ENCODE assay signal across 31 mouse cellular contexts in the genomic region with DNA sequence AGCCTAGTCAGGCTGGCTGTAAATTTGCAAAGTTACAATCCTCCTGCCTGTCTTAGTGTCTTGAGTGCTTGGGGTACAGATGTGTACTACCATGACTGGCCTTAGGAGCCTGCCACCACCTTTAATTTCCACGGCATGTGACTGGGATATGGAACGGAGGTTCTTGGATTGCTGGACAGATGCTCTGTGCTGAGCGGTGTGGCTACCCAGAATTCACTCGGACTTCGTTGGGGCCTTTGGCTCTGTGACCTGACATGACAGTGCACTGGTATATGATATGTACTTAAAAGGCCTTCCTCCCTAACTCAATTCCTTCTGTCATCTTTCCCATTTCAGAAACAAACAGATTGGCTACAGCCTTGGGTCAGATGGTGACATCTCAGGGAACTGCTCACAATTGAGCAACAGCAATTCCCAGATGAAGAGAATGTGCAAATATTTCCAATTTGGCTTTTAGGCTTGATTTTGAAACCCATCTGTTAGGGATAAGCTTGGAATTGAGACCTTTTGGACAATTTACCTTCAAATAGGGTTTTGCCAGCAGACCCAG. TPM values are rescaled to one million over a fixed set of nuclear protein-coding genes. Genes with fewer than 3 reads are reported as not detected.
A peak's percentile ranks its signal among the peaks of the same experiment; 100 is the strongest.
DNase-seq lines count a peak whose midpoint lies in the region; ATAC-seq and TF ChIP-seq lines count a peak whose summit lies in the region.
"Had no signal": no experiment of that assay in that cellular context is flagged by ENCODE, and none has a peak within 500 bp of the region (broad histone marks: within the 10 kb centered on the region; RNA-seq: fewer than 3 reads in every experiment).

No protein-coding gene starts in this region.

- DNase-seq in heart, adult 11 months = peak; percentile 90
- no peak for DNase-seq in heart, postnatal 25 days (ENCODE audit: low spot score)
- DNase-seq in lung, postnatal 0 days (ENCODE audit: low spot score) = peak; percentile 61
- no peak for DNase-seq in lung, postnatal 4 days
- no peak for DNase-seq in limb, embryonic 10.5 days (ENCODE audit: low spot score)
- DNase-seq in liver = no peak
- no peak for DNase-seq in layer of hippocampus, postnatal 36 days
- DNase-seq: adrenal gland, postnatal 36 days; cerebellum, adult 11-12 months; gastrocnemius, postnatal 14 days; kidney, adult 11 months; layer of hippocampus, adult 9-11 months; lung, embryonic 14.5 days; lung, postnatal 36 days; thymus, adult 2 months; thymus, postnatal 4 days had no signal

- H3K4me3 ChIP-seq in lung, postnatal 0 days (ENCODE audit: low read depth, low read length) = no peak overlapping the region
- H3K4me3 ChIP-seq in limb, embryonic 10.5 days = no peak overlapping the region
- H3K4me3 ChIP-seq: erythroblast, embryonic 14.5 days; forebrain, embryonic 13.5 days; hindbrain, embryonic 12.5 days; left cerebral cortex, adult 2 months had no signal

- intact Hi-C loops in heart, postnatal 25 days (cut with DNase I) = no loop called here

- H3K36me3 ChIP-seq in lung, postnatal 0 days (ENCODE audit: insufficient read depth, low read length) = no peaks in the 10 kb centered on the region
- peaks cover 70% of the 10 kb centered on the region for H3K36me3 ChIP-seq in limb, embryonic 10.5 days
- H3K36me3 ChIP-seq: hindbrain, embryonic 12.5 days had no signal

- H3K4me1 ChIP-seq in lung, postnatal 0 days (ENCODE audit: insufficient read depth, low read depth, low read length) = no peaks in the 10 kb centered on the region
- peaks cover 63% of the 10 kb centered on the region for H3K4me1 ChIP-seq in limb, embryonic 10.5 days

- no peak for TF ChIP-seq EP300 in lung, postnatal 0 days (IDR thresholded peaks at IDR 0.05)

- no peak overlapping the region for H3K9ac ChIP-seq in lung, postnatal 0 days (replicated peaks; ENCODE audit: low read depth)
- H3K9ac ChIP-seq: forebrain, embryonic 13.5 days; hindbrain, embryonic 12.5 days; liver, embryonic 14.5 days; lung, embryonic 14.5 days had no signal

- ATAC-seq in lung, postnatal 0 days = peak; percentile 35; the same call in 1 of the 2 replicates
- ATAC-seq: CD4-positive, CD25-positive, alpha-beta regulatory T cell, adult 4 months; forebrain, embryonic 13.5 days; midbrain, embryonic 16.5 days had no signal

- WGBS in lung, postnatal 0 days = 83% methylated on average over 5 of the region's 5 CpGs
- WGBS in limb, embryonic 10.5 days = 88% methylated on average over 5 of the region's 5 CpGs

- no peak overlapping the region for H3K27ac ChIP-seq in lung, postnatal 0 days (ENCODE audit: low read length)
- peak overlapping the region; percentile 57 for H3K27ac ChIP-seq in limb, embryonic 10.5 days
- H3K27ac ChIP-seq: forebrain, embryonic 13.5 days; hindbrain, embryonic 12.5 days; kidney, postnatal 0 days; liver, embryonic 14.5 days had no signal

- H3K27me3 ChIP-seq in lung, postnatal 0 days (replicated peaks; ENCODE audit: insufficient read depth, low read length) = no peaks in the 10 kb centered on the region
- no peaks in the 10 kb centered on the region for H3K27me3 ChIP-seq in limb, embryonic 10.5 days (ENCODE audit: low read depth, poor library complexity, severe bottlenecking)
- H3K27me3 ChIP-seq: forebrain, embryonic 13.5 days; hindbrain, embryonic 12.5 days had no signal

- TF ChIP-seq CTCF in lung, postnatal 0 days (IDR thresholded peaks at IDR 0.05) = no peak

- H3K9me3 ChIP-seq in lung, postnatal 0 days (ENCODE audit: low read length) = no peaks in the 10 kb centered on the region
- no peaks in the 10 kb centered on the region for H3K9me3 ChIP-seq in limb, embryonic 10.5 days (replicated peaks)
- H3K9me3 ChIP-seq: forebrain, embryonic 13.5 days; hindbrain, embryonic 12.5 days had no signal

- H3K4me2 ChIP-seq in lung, postnatal 0 days (replicated peaks; ENCODE audit: low read depth, low read length) = no peak overlapping the region
- H3K4me2 ChIP-seq: forebrain, embryonic 13.5 days; hindbrain, embryonic 12.5 days; lung, embryonic 14.5 days had no signal

RNA-seq across cellular contexts. Expression of gene Cpa2, which starts 13.3 kb away (rescaled TPM):
- not detected for total RNA-seq in heart, postnatal 25 days (2021)
- 2.7 and 3.0 TPM in 2 replicates for polyA plus RNA-seq in lung, postnatal 0 days (2015; fragmentation: Nextera tagmentation; extraction: Ambion mirVana)
- polyA plus RNA-seq in limb, embryonic 10.5 days (2016; fragmentation: Nextera tagmentation; extraction: Ambion mirVana) = 109 and 110 TPM in 2 replicates
- 1 to 10 TPM in 1 of 2 experiments, under 1 TPM in 1; 0.92 to 2.0 TPM for total RNA-seq in layer of hippocampus, postnatal 36 days (2021)
- total RNA-seq: megakaryocyte-erythroid progenitor cell, adult 5-6 weeks; neutrophil, adult 5-6 weeks had no signal
- polyA plus RNA-seq: erythroblast, embryonic 14.5 days; thymus, adult 2 months had no signal

RNA-seq across cellular contexts. Expression of gene Cpa4, which starts 13.5 kb away (rescaled TPM):
- total RNA-seq in heart, postnatal 25 days (2021) = not detected
- 0.05 and 0.07 TPM in 2 replicates for polyA plus RNA-seq in lung, postnatal 0 days (2015; fragmentation: Nextera tagmentation; extraction: Ambion mirVana)
- 1.1 and 1.4 TPM in 2 replicates for polyA plus RNA-seq in limb, embryonic 10.5 days (2016; fragmentation: Nextera tagmentation; extraction: Ambion mirVana)
- total RNA-seq in layer of hippocampus, postnatal 36 days (2021) = not detected
- total RNA-seq: megakaryocyte-erythroid progenitor cell, adult 5-6 weeks; neutrophil, adult 5-6 weeks had no signal
- polyA plus RNA-seq: CD4-positive, CD25-positive, alpha-beta regulatory T cell, adult 4 months; erythroblast, embryonic 14.5 days; large intestine, adult 2 months; small intestine, adult 2 months had no signal

RNA-seq across cellular contexts. Expression of gene Ssmem1, which starts 45.0 kb away (rescaled TPM):
- total RNA-seq in heart, postnatal 25 days (2021) = under 1 TPM in 1 of 2 experiments, not detected in 1; 0.25 TPM
- polyA plus RNA-seq in lung, postnatal 0 days (2015; fragmentation: Nextera tagmentation; extraction: Ambion mirVana) = 0.12 TPM in 1 of 2 replicates, not detected in the other
- 0.38 and 0.59 TPM in 2 replicates for polyA plus RNA-seq in limb, embryonic 10.5 days (2016; fragmentation: Nextera tagmentation; extraction: Ambion mirVana)
- total RNA-seq in layer of hippocampus, postnatal 36 days (2021) = 1 to 10 TPM in 1 of 2 experiments, under 1 TPM in 1; 0.70 to 1.2 TPM
- total RNA-seq: megakaryocyte-erythroid progenitor cell, adult 5-6 weeks; neutrophil, adult 5-6 weeks had no signal
- polyA plus RNA-seq: CD4-positive, CD25-positive, alpha-beta regulatory T cell, adult 4 months; erythroblast, embryonic 14.5 days; forebrain, embryonic 13.5 days; large intestine, adult 2 months; small intestine, adult 2 months; stomach, embryonic 16.5 days; thymus, adult 2 months had no signal

RNA-seq across cellular contexts. Expression of gene Tmem209, which starts 45.1 kb away (rescaled TPM):
- 1 to 10 TPM; 7.5 TPM for total RNA-seq in heart, postnatal 25 days (2021)
- polyA plus RNA-seq in lung, postnatal 0 days (2015; fragmentation: Nextera tagmentation; extraction: Ambion mirVana) = 14.6 TPM in 2 replicates
- polyA plus RNA-seq in limb, embryonic 10.5 days (2016; fragmentation: Nextera tagmentation; extraction: Ambion mirVana) = 45.7 and 51.6 TPM in 2 replicates
- 10 to 100 TPM; 19.2 to 25.2 TPM for total RNA-seq in layer of hippocampus, postnatal 36 days (2021)

RNA-seq across cellular contexts. Expression of gene Cpa5, which starts 56.1 kb away (rescaled TPM):
- not detected for total RNA-seq in heart, postnatal 25 days (2021)
- not detected in 2 replicates for polyA plus RNA-seq in lung, postnatal 0 days (2015; fragmentation: Nextera tagmentation; extraction: Ambion mirVana)
- 0.23 and 0.35 TPM in 2 replicates for polyA plus RNA-seq in limb, embryonic 10.5 days (2016; fragmentation: Nextera tagmentation; extraction: Ambion mirVana)
- total RNA-seq in layer of hippocampus, postnatal 36 days (2021) = not detected
- total RNA-seq: adrenal gland, adult 18-20 months; adrenal gland, postnatal 36 days; left cerebral cortex, adult 2 months; left cerebral cortex, postnatal 36 days; megakaryocyte-erythroid progenitor cell, adult 5-6 weeks; neutrophil, adult 5-6 weeks had no signal
- polyA plus RNA-seq: CD4-positive, CD25-positive, alpha-beta regulatory T cell, adult 4 months; erythroblast, embryonic 14.5 days; hindbrain, embryonic 12.5 days; large intestine, adult 2 months; lung, embryonic 14.5 days; midbrain, embryonic 16.5 days; small intestine, adult 2 months; thymus, adult 2 months had no signal

Comparison
In these comparisons a context has a peak if more than half of its experiments do, and no peak if none do; other contexts are left out.
1. DNase-seq: peak in heart, adult 11 months (single experiment) and lung, postnatal 0 days (single experiment); none in heart, postnatal 25 days (single experiment), lung, postnatal 4 days (0 of 2), limb, embryonic 10.5 days (single experiment), liver (single experiment) and layer of hippocampus, postnatal 36 days (0 of 2).